Mouse (Mus musculus) CH12.LX (cell line): ENCODE results near the gene C1ql2. TPM values are rescaled to one million over a fixed set of nuclear protein-coding genes. Genes with fewer than 3 reads are reported as not detected.

ENCODE experiments used
- DNase-seq: peaks from one replicate; pipeline ENCODE4 v3.0.0-alpha.2; 2013; ENCODE audit errors: extremely low read depth
- H3K27ac ChIP-seq: 2 replicates; pipeline ENCODE4 v1.5.1; 2012; ENCODE audit warnings: low read depth, mild to moderate bottlenecking, control low read depth, moderate library complexity; ENCODE audit not compliant: insufficient read depth
- H3K27me3 ChIP-seq: replicated peaks from 2 replicates; pipeline ENCODE3; 2012; ENCODE audit warnings: inconsistent platforms
- H3K36me3 ChIP-seq, 2 experiments: replicated peaks in 1 of 2; 2 replicates each; pipeline versions ENCODE3 to v1.6.1; 2012; ENCODE audit warnings: inconsistent platforms in 1 of 2, low read length in 1 of 2, mild to moderate bottlenecking in 1 of 2, mixed read lengths in 1 of 2, moderate library complexity in 1 of 2; ENCODE audit not compliant: control insufficient read depth in 1 of 2, insufficient read depth in 1 of 2
- H3K4me1 ChIP-seq, 2 experiments: 2 replicates each; pipeline ENCODE4 v1.6.1; 2012; ENCODE audit warnings: inconsistent platforms in 1 of 2, moderate library complexity in 1 of 2; ENCODE audit not compliant: insufficient read depth in 2 of 2, control insufficient read depth in 1 of 2
- H3K4me2 ChIP-seq: 2 replicates; pipeline ENCODE4 v1.6.1; 2012; ENCODE audit warnings: low read depth, mild to moderate bottlenecking, control low read depth; ENCODE audit not compliant: poor library complexity, insufficient read depth, severe bottlenecking
- H3K4me3 ChIP-seq, 3 experiments: fragments of 150-350 bp in 1 of 3; sonication (generic) in 1 of 3; replicated peaks in 1 of 3; 2 replicates each; pipeline versions ENCODE3 to v1.5.1; 2011 to 2012; ENCODE audit warnings: low read depth in 2 of 3, low read length in 2 of 3, mild to moderate bottlenecking in 2 of 3, moderate library complexity in 2 of 3, control low read depth in 1 of 3, improper control_type of control experiment in 1 of 3, inconsistent platforms in 1 of 3, mixed read lengths in 1 of 3; ENCODE audit not compliant: poor library complexity in 1 of 3
- H3K79me2 ChIP-seq: replicated peaks from 2 replicates; pipeline ENCODE4 v1.6.1; 2012; ENCODE audit warnings: mild to moderate bottlenecking, moderate library complexity; ENCODE audit not compliant: control insufficient read depth, poor library complexity, insufficient read depth, severe bottlenecking; ENCODE audit errors: extremely low read depth
- H3K9ac ChIP-seq: 2 replicates; pipeline ENCODE4 v1.6.1; 2012; ENCODE audit warnings: low read depth, mild to moderate bottlenecking, control low read depth, moderate library complexity; ENCODE audit not compliant: insufficient read depth
- H3K9me3 ChIP-seq: replicated peaks from 2 replicates; pipeline ENCODE3; 2012; ENCODE audit warnings: low read length, inconsistent platforms, mixed read lengths
- CTCF ChIP-seq, 2 experiments: IDR thresholded peaks in 1 of 2; conservative IDR thresholded peaks in 1 of 2; 2 replicates each; pipeline ENCODE4 v1.5.1; 2011 to 2012; ENCODE audit warnings: low read depth in 2 of 2, low read length in 2 of 2, improper control_type of control experiment in 1 of 2, inconsistent platforms in 1 of 2, mild to moderate bottlenecking in 1 of 2, moderate library complexity in 1 of 2
- ELF1 ChIP-seq: IDR thresholded peaks from 2 replicates; pipeline ENCODE4 v1.6.1; 2014; ENCODE audit warnings: low read depth, mild to moderate bottlenecking, inconsistent platforms, low read length, improper control_type of control experiment
- HCFC1 ChIP-seq: IDR thresholded peaks from 2 replicates; pipeline ENCODE4 v1.6.1; 2012; ENCODE audit warnings: low read depth, mild to moderate bottlenecking, inconsistent platforms, low read length, improper control_type of control experiment
- MAX ChIP-seq: IDR thresholded peaks from 2 replicates; pipeline ENCODE4 v1.6.1; 2011; ENCODE audit warnings: low read length, improper control_type of control experiment
- MAZ ChIP-seq: IDR thresholded peaks from 2 replicates; pipeline ENCODE4 v1.6.1; 2012; ENCODE audit warnings: low read depth, mild to moderate bottlenecking, inconsistent platforms, low read length, improper control_type of control experiment, moderate library complexity
- NRF1 ChIP-seq: IDR thresholded peaks from 2 replicates; pipeline ENCODE4 v1.6.1; 2014; ENCODE audit warnings: low read depth, mild to moderate bottlenecking, inconsistent platforms, low read length, improper control_type of control experiment, moderate library complexity
- POLR2AphosphoS2 ChIP-seq: IDR thresholded peaks from 2 replicates; pipeline ENCODE4 v1.6.1; 2011; ENCODE audit warnings: low read depth, low read length, improper control_type of control experiment
- RCOR1 ChIP-seq: conservative IDR thresholded peaks from 2 replicates; pipeline ENCODE4 v1.6.1; 2012; ENCODE audit warnings: low read depth, mild to moderate bottlenecking, inconsistent platforms, low read length, improper control_type of control experiment
- SIN3A ChIP-seq: IDR thresholded peaks from 2 replicates; pipeline ENCODE4 v1.6.1; 2012; ENCODE audit warnings: low read length, improper control_type of control experiment, inconsistent platforms
- UBTF ChIP-seq: IDR thresholded peaks from 2 replicates; pipeline ENCODE4 v1.6.1; 2012; ENCODE audit warnings: low read depth, mild to moderate bottlenecking, inconsistent platforms, low read length, improper control_type of control experiment, moderate library complexity
- ZKSCAN1 ChIP-seq: IDR thresholded peaks from 2 replicates; pipeline ENCODE4 v1.6.1; 2012; ENCODE audit warnings: low read depth, inconsistent platforms, low read length, improper control_type of control experiment, borderline replicate concordance
- ZNF384 ChIP-seq: IDR thresholded peaks from 2 replicates; pipeline ENCODE4 v1.6.1; 2012; ENCODE audit warnings: low read depth, low read length, improper control_type of control experiment, inconsistent platforms
- dilution Hi-C: fragments of 300-500 bp; cut with MboI; formaldehyde crosslinking; loops from 2 replicates; pipeline ENCODE4 v1.14.3; 2020; ENCODE audit warnings: low sequenced_read_pairs; ENCODE audit not compliant: extremely low pct_unique_long_range_greater_than_20kb, extremely low pct_ligation_motif_present
- in situ Hi-C: fragments of 300-500 bp; cut with MboI; formaldehyde crosslinking; loops from 3 replicates; pipeline ENCODE4 v1.14.3; 2019; ENCODE audit warnings: low sequenced_read_pairs, low pct_ligation_motif_present, low pct_unique_long_range_greater_than_20kb, mixed read lengths
- polyA plus RNA-seq: library from polyadenylated mRNA; unstranded; fragments of >175 nt; gene quantifications from 2 replicates; pipeline ENCODE4 v1.2.1, GENCODE M21; 2012; ENCODE audit warnings: low read depth; ENCODE audit not compliant: insufficient read length
- total RNA-seq, 2 experiments: library from RNA; depleted of rRNA; stranded (reverse); fragments of 300-350 nt in 1 of 2; fragments of >200 nt in 1 of 2; gene quantifications; 2 replicates each; pipeline ENCODE4 v1.2.3; 2012 to 2014

C1ql2 gene
- total RNA-seq (2012; rRNA removed) (not detected in 2 replicates), total RNA-seq (2014; rRNA removed) (not detected in 2 replicates), polyA plus RNA-seq (not detected in 2 replicates)

GRCm38 (mm10) chr1:120340419-120341171 is at the start of gene C1ql2:
TSS of gene C1ql2 (plus strand) at chr1:120340582.
- H3K36me3 ChIP-seq, result no peaks in the 10 kb centered on the region
- TF ChIP-seq MAZ, result no peak
- TF ChIP-seq POLR2AphosphoS2, result no peak
- TF ChIP-seq RCOR1, result no peak
- no peak for TF ChIP-seq CTCF (conservative IDR thresholded peaks at IDR 0.05 in 1 of 2, IDR thresholded peaks at IDR 0.05 in 1 of 2; ENCODE audit: low read depth in 2 of 2, low read length in 2 of 2)
- TF ChIP-seq MAX, result no peak
- no peak for TF ChIP-seq NRF1
- no peak for TF ChIP-seq UBTF
- no peak for TF ChIP-seq ZNF384
- no peak for TF ChIP-seq ZKSCAN1
- H3K4me2 ChIP-seq, result no peak within 1 kb of the TSS
- no peak within 1 kb of the TSS for H3K27ac ChIP-seq
- in situ Hi-C loops (no loop called here), dilution Hi-C loops (no loop called here)
- H3K9ac ChIP-seq, result no peak within 1 kb of the TSS
- no peak within 1 kb of the TSS for H3K4me3 ChIP-seq
- no peaks in the 10 kb centered on the region for H3K79me2 ChIP-seq
- peaks cover 9% of the 10 kb centered on the region for H3K27me3 ChIP-seq
- peaks cover 1% of the 10 kb centered on the region for H3K9me3 ChIP-seq
- DNase-seq, result no peak
- peaks cover 0 to 10% of the 10 kb centered on the region in 2 experiments; a peak in 2 of 4 replicates for H3K4me1 ChIP-seq

GRCm38 (mm10) chr1:120291709-120292108 is 48.7 kb upstream of the C1ql2 start:
- H3K4me2 ChIP-seq, result no peak overlapping the region
- peaks cover 18% of the 10 kb centered on the region for H3K9me3 ChIP-seq
- no peaks in the 10 kb centered on the region for H3K36me3 ChIP-seq
- in situ Hi-C loops, result no loop called here
- DNase-seq, result no peak
- no peaks in the 10 kb centered on the region for H3K27me3 ChIP-seq
- dilution Hi-C loops, result no loop called here
- H3K4me1 ChIP-seq, result peaks cover 3 to 11% of the 10 kb centered on the region in 2 experiments; a peak in 2 of 4 replicates
- H3K27ac ChIP-seq, result no peak overlapping the region
- H3K9ac ChIP-seq, result no peak overlapping the region
- no peaks in the 10 kb centered on the region for H3K79me2 ChIP-seq
- no peak for TF ChIP-seq SIN3A
- no peak overlapping the region for H3K4me3 ChIP-seq

GRCm38 (mm10) chr1:120293803-120294202 is 46.6 kb upstream of the C1ql2 start:
- peaks cover 3 to 20% of the 10 kb centered on the region in 2 experiments; a peak in 3 of 4 replicates for H3K4me1 ChIP-seq
- H3K27ac ChIP-seq, result no peak overlapping the region
- no peaks in the 10 kb centered on the region for H3K36me3 ChIP-seq
- peak overlapping the region in 2 of 3 experiments; percentile 15 to 41 for H3K4me3 ChIP-seq
- dilution Hi-C loops, result no loop called here
- no peaks in the 10 kb centered on the region for H3K27me3 ChIP-seq
- H3K4me2 ChIP-seq, result no peak overlapping the region
- DNase-seq, result peak; percentile 32
- H3K9me3 ChIP-seq, result peaks cover 18% of the 10 kb centered on the region
- H3K79me2 ChIP-seq, result no peaks in the 10 kb centered on the region
- H3K9ac ChIP-seq, result 0 out of 2 replicates have a peak overlapping the region, but pooled peaks have one; percentile 12
- TF ChIP-seq HCFC1, result peak; percentile 40; the same call in 1 of the 2 replicates
- TF ChIP-seq CTCF (conservative IDR thresholded peaks at IDR 0.05 in 1 of 2, IDR thresholded peaks at IDR 0.05 in 1 of 2; ENCODE audit: low read depth in 2 of 2, low read length in 2 of 2), result no peak
- peak; percentile 63; the same call in 1 of the 2 replicates for TF ChIP-seq ELF1
- TF ChIP-seq, all 38 proteins: peak for 2
- in situ Hi-C loops, result no loop called here
